Mouse (Mus musculus) forebrain, embryonic 12.5 days (tissue): ENCODE measurements at regions not wholly inside any gene's neighbourhood (a gene's known extent, or its start where the extent isn't known, plus 50 kb on each side); places are given as distances from the start of the nearest gene placed in this dataset.

ENCODE experiments used
- ATAC-seq: fragments of 200-750 bp; cut with Nextera tagmentation; 2 replicates; pipeline ENCODE4 v1.8.0; 2017; ENCODE audit warnings: moderate TSS enrichment; ENCODE audit not compliant: low FRiP score
- H3K27ac ChIP-seq: fragments of 300-500 bp; sonication (generic); 2 replicates; pipeline ENCODE4 v1.5.1; 2016; ENCODE audit warnings: mild to moderate bottlenecking
- H3K27me3 ChIP-seq: fragments of 300-500 bp; sonication (generic); 2 replicates; pipeline ENCODE4 v1.6.1; 2016; ENCODE audit warnings: mild to moderate bottlenecking
- H3K36me3 ChIP-seq: fragments of 300-500 bp; sonication (generic); replicated peaks from 2 replicates; pipeline ENCODE4 v1.6.1; 2016; ENCODE audit warnings: mild to moderate bottlenecking
- H3K4me1 ChIP-seq: fragments of 300-500 bp; sonication (generic); 2 replicates; pipeline ENCODE4 v1.6.1; 2016
- H3K4me2 ChIP-seq: fragments of 300-500 bp; sonication (generic); 2 replicates; pipeline ENCODE4 v1.6.1; 2016; ENCODE audit warnings: mild to moderate bottlenecking, moderate library complexity
- H3K4me3 ChIP-seq: fragments of 300-500 bp; sonication (generic); replicated peaks from 2 replicates; pipeline ENCODE4 v1.5.1; 2016; ENCODE audit warnings: mild to moderate bottlenecking
- H3K9ac ChIP-seq: fragments of 300-500 bp; sonication (generic); 2 replicates; pipeline ENCODE4 v1.6.1; 2016; ENCODE audit warnings: mild to moderate bottlenecking
- H3K9me3 ChIP-seq: fragments of 300-500 bp; sonication (generic); 2 replicates; pipeline ENCODE4 v1.6.1; 2016
- WGBS: fragments of 180-500 bp; shearing (Covaris S2); methylation state at CpG from one replicate; pipeline ENCODE4 v1.1.7; 2016; 5-methylcytosine and 5-hydroxymethylcytosine counted together

GRCm38 (mm10) chr8:50180682-50181081 lies 1336.9 kb upstream of the Tenm3 start:
- Histone ChIP-seq H3K9me3 (no peaks in the 10 kb centered on the region), H3K4me2 (no peak overlapping the region), H3K27me3 (no peaks in the 10 kb centered on the region), H3K27ac (no peak overlapping the region), H3K4me1 (no peaks in the 10 kb centered on the region), H3K36me3 (no peaks in the 10 kb centered on the region), H3K4me3 (no peak overlapping the region), H3K9ac (no peak overlapping the region)
- no peak for ATAC-seq

GRCm38 (mm10) chr8:50164773-50165454 lies 1321.2 kb upstream of the Tenm3 start:
- 79% methylated on average over 2 of the region's 2 CpGs for WGBS
- ATAC-seq = no peak

GRCm38 (mm10) chr8:50161076-50161475 lies 1317.3 kb upstream of the Tenm3 start:
- Histone ChIP-seq H3K4me3 (no peak overlapping the region), H3K9me3 (no peaks in the 10 kb centered on the region), H3K9ac (no peak overlapping the region), H3K36me3 (no peaks in the 10 kb centered on the region), H3K4me1 (no peaks in the 10 kb centered on the region), H3K4me2 (no peak overlapping the region), H3K27ac (no peak overlapping the region), H3K27me3 (no peaks in the 10 kb centered on the region)
- WGBS = 86% methylated on average over 3 of the region's 3 CpGs
- ATAC-seq = no peak

More at GRCm38 (mm10) chr8:50164773-50165454, 1321.2 kb upstream of the Tenm3 start:
- no peaks in the 10 kb centered on the region for H3K9me3 ChIP-seq
- no peak overlapping the region for H3K4me2 ChIP-seq
- H3K27me3 ChIP-seq = no peaks in the 10 kb centered on the region
- H3K4me3 ChIP-seq = no peak overlapping the region
- H3K9ac ChIP-seq = no peak overlapping the region
- H3K27ac ChIP-seq = no peak overlapping the region
- H3K36me3 ChIP-seq = no peaks in the 10 kb centered on the region
- H3K4me1 ChIP-seq = no peaks in the 10 kb centered on the region

- Histone ChIP-seq H3K4me2 (no peak overlapping the region), H3K27me3 (no peaks in the 10 kb centered on the region), H3K4me1 (no peaks in the 10 kb centered on the region), H3K9me3 (no peaks in the 10 kb centered on the region), H3K27ac (no peak overlapping the region), H3K4me3 (no peak overlapping the region), H3K9ac (no peak overlapping the region), H3K36me3 (no peaks in the 10 kb centered on the region)
- no peak for ATAC-seq
- 74% methylated on average over 5 of the region's 5 CpGs for WGBS
These were observed 1316.6 kb upstream of the Tenm3 start for GRCm38 (mm10) chr8:50160326-50160725.

GRCm38 (mm10) chr8:50139876-50140275 lies 1296.1 kb upstream of the Tenm3 start:
- H3K27ac ChIP-seq = no peak overlapping the region
- no peaks in the 10 kb centered on the region for H3K27me3 ChIP-seq
- no peak overlapping the region for H3K4me3 ChIP-seq
- H3K4me2 ChIP-seq = no peak overlapping the region
- H3K36me3 ChIP-seq = no peaks in the 10 kb centered on the region
- no peak for ATAC-seq
- no peak overlapping the region for H3K9ac ChIP-seq
- H3K4me1 ChIP-seq = no peaks in the 10 kb centered on the region
- 93% methylated on average over 3 of the region's 3 CpGs for WGBS
- no peaks in the 10 kb centered on the region for H3K9me3 ChIP-seq

- H3K27me3 ChIP-seq = no peaks in the 10 kb centered on the region
- ATAC-seq = no peak
- WGBS = 85% methylated on average over 9 of the region's 9 CpGs
- no peak overlapping the region for H3K4me3 ChIP-seq
- H3K36me3 ChIP-seq = no peaks in the 10 kb centered on the region
- no peaks in the 10 kb centered on the region for H3K9me3 ChIP-seq
- H3K4me2 ChIP-seq = no peak overlapping the region
- no peaks in the 10 kb centered on the region for H3K4me1 ChIP-seq
- no peak overlapping the region for H3K27ac ChIP-seq
- H3K9ac ChIP-seq = no peak overlapping the region
These were observed 1276.3 kb upstream of the Tenm3 start for GRCm38 (mm10) chr8:50120041-50120440.

GRCm38 (mm10) chr8:50082378-50082777 lies 1238.6 kb upstream of the Tenm3 start:
- Histone ChIP-seq H3K9ac (no peak overlapping the region), H3K27ac (no peak overlapping the region), H3K4me2 (no peak overlapping the region), H3K36me3 (no peaks in the 10 kb centered on the region), H3K9me3 (no peaks in the 10 kb centered on the region), H3K27me3 (no peaks in the 10 kb centered on the region), H3K4me3 (no peak overlapping the region), H3K4me1 (no peaks in the 10 kb centered on the region)
- 84% methylated on average over 6 of the region's 6 CpGs for WGBS
- no peak for ATAC-seq

- H3K9me3 ChIP-seq = no peaks in the 10 kb centered on the region
- H3K4me1 ChIP-seq = no peaks in the 10 kb centered on the region
- WGBS = 84% methylated on average over 2 of the region's 2 CpGs
- no peak overlapping the region for H3K27ac ChIP-seq
- no peak overlapping the region for H3K9ac ChIP-seq
- H3K27me3 ChIP-seq = no peaks in the 10 kb centered on the region
- H3K36me3 ChIP-seq = no peaks in the 10 kb centered on the region
- no peak for ATAC-seq
- H3K4me3 ChIP-seq = no peak overlapping the region
- no peak overlapping the region for H3K4me2 ChIP-seq
These were observed 1193.3 kb upstream of the Tenm3 start for GRCm38 (mm10) chr8:50037096-50037495.

- WGBS = 82% methylated on average over 6 of the region's 6 CpGs
These were observed 1183.8 kb upstream of the Tenm3 start for GRCm38 (mm10) chr8:50027544-50027943.

GRCm38 (mm10) chr8:50007546-50007945 lies 1163.8 kb upstream of the Tenm3 start:
- Histone ChIP-seq H3K9ac (no peak overlapping the region), H3K4me2 (no peak overlapping the region), H3K27ac (no peak overlapping the region), H3K36me3 (no peaks in the 10 kb centered on the region), H3K4me3 (no peak overlapping the region), H3K9me3 (no peaks in the 10 kb centered on the region; the same call in 1 of the 2 replicates), H3K4me1 (no peaks in the 10 kb centered on the region), H3K27me3 (no peaks in the 10 kb centered on the region)
- no peak for ATAC-seq
- 71% methylated on average over 3 of the region's 3 CpGs for WGBS

More at GRCm38 (mm10) chr8:50027544-50027943, 1183.8 kb upstream of the Tenm3 start:
- no peak overlapping the region for H3K4me2 ChIP-seq
- no peak overlapping the region for H3K27ac ChIP-seq
- no peaks in the 10 kb centered on the region for H3K4me1 ChIP-seq
- no peaks in the 10 kb centered on the region for H3K36me3 ChIP-seq
- ATAC-seq = no peak
- no peak overlapping the region for H3K9ac ChIP-seq
- no peak overlapping the region for H3K4me3 ChIP-seq
- H3K9me3 ChIP-seq = no peaks in the 10 kb centered on the region
- H3K27me3 ChIP-seq = no peaks in the 10 kb centered on the region

- no peaks in the 10 kb centered on the region for H3K9me3 ChIP-seq
- no peaks in the 10 kb centered on the region for H3K4me1 ChIP-seq
- no peak overlapping the region for H3K27ac ChIP-seq
- peaks cover 10% of the 10 kb centered on the region for H3K27me3 ChIP-seq
- H3K4me2 ChIP-seq = no peak overlapping the region
- ATAC-seq = no peak
- no peaks in the 10 kb centered on the region for H3K36me3 ChIP-seq
- 68% methylated on average over 1 of the region's 1 CpGs for WGBS
- no peak overlapping the region for H3K4me3 ChIP-seq
- H3K9ac ChIP-seq = no peak overlapping the region
These were observed 1160.5 kb upstream of the Tenm3 start for GRCm38 (mm10) chr8:50004254-50004653.

GRCm38 (mm10) chr8:50003641-50004040 lies 1159.9 kb upstream of the Tenm3 start:
- H3K27me3 ChIP-seq = peaks cover 10% of the 10 kb centered on the region
- no peak overlapping the region for H3K4me2 ChIP-seq
- H3K27ac ChIP-seq = no peak overlapping the region
- no peak overlapping the region for H3K4me3 ChIP-seq
- no peaks in the 10 kb centered on the region for H3K36me3 ChIP-seq
- ATAC-seq = no peak
- H3K4me1 ChIP-seq = no peaks in the 10 kb centered on the region
- no peaks in the 10 kb centered on the region for H3K9me3 ChIP-seq
- WGBS = 75% methylated on average over 2 of the region's 2 CpGs
- H3K9ac ChIP-seq = no peak overlapping the region

GRCm38 (mm10) chr8:49998281-49999037 lies 1154.7 kb upstream of the Tenm3 start:
- Histone ChIP-seq H3K4me1 (no peaks in the 10 kb centered on the region; the same call in 1 of the 2 replicates), H3K9ac (no peak overlapping the region), H3K27me3 (peaks cover 30% of the 10 kb centered on the region), H3K36me3 (no peaks in the 10 kb centered on the region), H3K4me3 (no peak overlapping the region), H3K9me3 (no peaks in the 10 kb centered on the region), H3K4me2 (no peak overlapping the region; the same call in 1 of the 2 replicates), H3K27ac (no peak overlapping the region)
- ATAC-seq = peak; percentile 83
- WGBS = 3% methylated on average over 8 of the region's 8 CpGs
